Mouse (Mus musculus) limb, embryonic 13.5 days (tissue): ENCODE data around the gene Trim60. TPM values are rescaled to one million over a fixed set of nuclear protein-coding genes. Genes with fewer than 3 reads are reported as not detected.

ENCODE experiments used
- ATAC-seq: fragments of 200-750 bp; cut with Nextera tagmentation; 2 replicates; pipeline ENCODE4 v1.8.0; 2017; ENCODE audit warnings: low read depth, moderate number of reproducible peaks, moderate TSS enrichment; ENCODE audit not compliant: low FRiP score
- H3K27ac ChIP-seq: fragments of 300-500 bp; sonication (generic); 2 replicates; pipeline ENCODE4 v1.5.1; 2015; ENCODE audit warnings: inconsistent platforms, mild to moderate bottlenecking, moderate library complexity
- H3K27me3 ChIP-seq: fragments of 300-500 bp; sonication (generic); 2 replicates; pipeline ENCODE4 v1.6.1; 2015; ENCODE audit warnings: mild to moderate bottlenecking, inconsistent platforms
- H3K36me3 ChIP-seq: fragments of 300-500 bp; sonication (generic); 2 replicates; pipeline ENCODE4 v1.6.1; 2015; ENCODE audit warnings: inconsistent platforms, mild to moderate bottlenecking, moderate library complexity
- H3K4me1 ChIP-seq: fragments of 300-500 bp; sonication (generic); 2 replicates; pipeline ENCODE4 v1.6.1; 2015; ENCODE audit warnings: inconsistent platforms
- H3K4me2 ChIP-seq: fragments of 300-500 bp; sonication (generic); replicated peaks from 2 replicates; pipeline ENCODE4 v1.6.1; 2015; ENCODE audit warnings: inconsistent platforms, mild to moderate bottlenecking, moderate library complexity
- H3K4me3 ChIP-seq: fragments of 300-500 bp; sonication (generic); 2 replicates; pipeline ENCODE4 v1.5.1; 2015; ENCODE audit warnings: moderate library complexity, mild to moderate bottlenecking, inconsistent platforms
- H3K9ac ChIP-seq: fragments of 300-500 bp; sonication (generic); 2 replicates; pipeline ENCODE4 v1.6.1; 2015; ENCODE audit warnings: mild to moderate bottlenecking, inconsistent platforms
- H3K9me3 ChIP-seq: fragments of 300-500 bp; sonication (generic); 2 replicates; pipeline ENCODE4 v1.6.1; 2016; ENCODE audit warnings: inconsistent platforms
- WGBS: fragments of 180-500 bp; shearing (Covaris S2); methylation state at CpG from one replicate; pipeline ENCODE4 v1.1.7; 2015; 5-methylcytosine and 5-hydroxymethylcytosine counted together
- polyA plus RNA-seq: library from polyadenylated mRNA; unstranded; fragments of >200 nt; fragmentation: Nextera tagmentation; extraction: Ambion mirVana; gene quantifications from 2 replicates; pipeline ENCODE4 v1.2.1, GENCODE M21; 2015

Trim60 gene
- 0.05 and 0.11 TPM in 2 replicates for polyA plus RNA-seq

GRCm38 (mm10) chr8:65018423-65018822 is at the start of gene Trim60, which contains the start of gene Trim61:
Trim60 (minus strand) TSS chr8:65018584.
Trim61 (minus strand) TSS chr8:65018523.
- no peak for ATAC-seq
- WGBS: 85% methylated on average over 8 of the region's 8 CpGs
- 0 out of 2 replicates have a peak, but pooled peaks cover 7% of the 10 kb centered on the region for H3K9me3 ChIP-seq

DNA sequence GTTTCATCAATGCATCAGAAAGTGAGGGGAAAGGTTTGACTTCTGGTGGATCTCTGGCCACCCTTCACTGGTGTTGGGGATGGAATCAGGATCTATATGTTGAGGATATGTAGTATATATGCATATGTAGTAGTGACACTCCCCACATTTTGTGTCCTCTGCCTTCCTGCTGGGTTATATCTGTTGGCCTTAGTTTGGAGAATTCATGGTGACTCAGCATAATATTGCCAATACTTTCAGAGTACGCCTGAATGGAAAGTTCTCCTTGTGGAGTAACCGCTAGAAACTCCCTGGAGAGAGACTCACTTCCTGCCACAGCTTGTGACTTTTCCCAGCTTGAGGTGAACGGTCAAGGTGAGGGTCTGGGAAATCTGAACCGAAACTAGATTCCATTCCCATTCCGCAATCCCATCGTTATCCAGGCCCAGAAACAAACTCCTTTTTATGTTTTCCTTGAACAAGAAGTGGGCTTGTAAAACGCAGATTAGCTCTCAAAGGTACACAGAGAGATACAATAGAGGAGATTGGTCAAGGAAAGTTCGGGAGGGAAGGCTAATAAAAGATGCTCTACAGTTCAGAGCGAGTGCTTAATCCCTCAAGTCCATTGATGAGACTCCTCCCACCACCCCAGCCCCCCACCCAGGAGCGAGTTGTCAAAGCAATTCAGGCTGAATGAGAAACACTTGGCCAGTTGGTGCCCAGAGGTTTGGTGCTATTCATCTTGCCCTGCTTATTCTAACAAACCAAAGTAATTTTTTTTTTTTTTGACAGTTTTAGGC is 49.5 kb upstream of the Trim60 start:
- Histone ChIP-seq H3K36me3 (no peaks in the 10 kb centered on the region), H3K9me3 (no peaks in the 10 kb centered on the region), H3K27me3 (no peaks in the 10 kb centered on the region), H3K4me1 (peaks cover 20% of the 10 kb centered on the region; the same call in 1 of the 2 replicates), H3K4me3 (no peak overlapping the region), H3K9ac (no peak overlapping the region), H3K4me2 (no peak overlapping the region), H3K27ac (no peak overlapping the region)
- WGBS: 28% methylated on average over 10 of the region's 10 CpGs
- no peak for ATAC-seq

More at GRCm38 (mm10) chr8:65018423-65018822, at the start of gene Trim60, which contains the start of gene Trim61:
- Histone ChIP-seq H3K4me3 (no peak within 1 kb of the TSS), H3K9ac (no peak within 1 kb of the TSS), H3K27me3 (no peaks in the 10 kb centered on the region), H3K36me3 (no peaks in the 10 kb centered on the region), H3K27ac (no peak within 1 kb of the TSS), H3K4me2 (no peak within 1 kb of the TSS), H3K4me1 (no peaks in the 10 kb centered on the region)

GRCm38 (mm10) chr8:65067031-65067430 is 48.6 kb upstream of the Trim60 start:
- Histone ChIP-seq H3K27ac (no peak overlapping the region), H3K27me3 (no peaks in the 10 kb centered on the region), H3K4me1 (peaks cover 20% of the 10 kb centered on the region; the same call in 1 of the 2 replicates), H3K4me2 (no peak overlapping the region), H3K36me3 (no peaks in the 10 kb centered on the region), H3K4me3 (no peak overlapping the region), H3K9me3 (no peaks in the 10 kb centered on the region), H3K9ac (no peak overlapping the region)
- 87% methylated on average over 4 of the region's 4 CpGs for WGBS
- ATAC-seq: no peak

- Histone ChIP-seq H3K4me3 (no peak overlapping the region), H3K4me2 (no peak overlapping the region), H3K27ac (no peak overlapping the region), H3K36me3 (no peaks in the 10 kb centered on the region), H3K9me3 (no peaks in the 10 kb centered on the region), H3K27me3 (no peaks in the 10 kb centered on the region), H3K4me1 (peaks cover 20% of the 10 kb centered on the region; the same call in 1 of the 2 replicates), H3K9ac (no peak overlapping the region)
- no peak for ATAC-seq
- 97% methylated on average over 3 of the region's 3 CpGs for WGBS
These were observed 47.2 kb upstream of the Trim60 start for GRCm38 (mm10) chr8:65065622-65066021.

DNA sequence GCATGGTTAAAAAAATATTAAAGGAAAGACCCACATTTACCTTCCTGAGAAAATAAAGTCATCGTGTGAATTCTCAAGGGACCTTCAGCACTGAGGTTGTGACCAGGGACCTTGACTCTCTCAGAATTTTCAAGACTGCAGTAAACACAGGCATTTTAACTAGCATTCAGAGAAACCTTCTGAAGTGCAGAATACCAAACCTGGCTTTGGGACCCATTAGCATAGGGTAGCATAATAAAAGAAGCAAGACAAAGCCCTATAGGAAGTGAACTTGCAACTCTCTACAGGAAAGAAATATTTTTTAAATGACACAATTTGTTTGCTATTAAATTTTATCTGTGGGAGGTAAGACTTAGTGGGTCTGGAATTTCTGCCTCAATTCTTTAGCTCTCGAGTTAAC is 45.7 kb upstream of the Trim60 start:
- no peaks in the 10 kb centered on the region for H3K36me3 ChIP-seq
- H3K4me1 ChIP-seq: peaks cover 15% of the 10 kb centered on the region; the same call in 1 of the 2 replicates
- ATAC-seq: no peak
- no peaks in the 10 kb centered on the region for H3K27me3 ChIP-seq
- H3K4me2 ChIP-seq: no peak overlapping the region
- H3K9ac ChIP-seq: no peak overlapping the region
- H3K4me3 ChIP-seq: no peak overlapping the region
- H3K9me3 ChIP-seq: no peaks in the 10 kb centered on the region
- 38% methylated on average over 2 of the region's 2 CpGs for WGBS
- H3K27ac ChIP-seq: no peak overlapping the region

- 75% methylated on average over 4 of the region's 4 CpGs for WGBS
- no peak overlapping the region for H3K4me2 ChIP-seq
- no peaks in the 10 kb centered on the region for H3K9me3 ChIP-seq
- ATAC-seq: no peak
- H3K27me3 ChIP-seq: no peaks in the 10 kb centered on the region
- no peak overlapping the region for H3K4me3 ChIP-seq
- no peaks in the 10 kb centered on the region for H3K36me3 ChIP-seq
- no peak overlapping the region for H3K9ac ChIP-seq
- no peak overlapping the region for H3K27ac ChIP-seq
- H3K4me1 ChIP-seq: peaks cover 9% of the 10 kb centered on the region; the same call in 1 of the 2 replicates
These were observed 43.8 kb upstream of the Trim60 start for GRCm38 (mm10) chr8:65062195-65062594.

GRCm38 (mm10) chr8:65056722-65057121 is 38.3 kb upstream of the Trim60 start:
- ATAC-seq: no peak
- Histone ChIP-seq H3K4me1 (peaks cover 19% of the 10 kb centered on the region), H3K4me2 (no peak overlapping the region), H3K4me3 (no peak overlapping the region), H3K9me3 (no peaks in the 10 kb centered on the region), H3K27me3 (no peaks in the 10 kb centered on the region), H3K27ac (no peak overlapping the region), H3K9ac (no peak overlapping the region), H3K36me3 (no peaks in the 10 kb centered on the region)
- 86% methylated on average over 4 of the region's 4 CpGs for WGBS

DNA sequence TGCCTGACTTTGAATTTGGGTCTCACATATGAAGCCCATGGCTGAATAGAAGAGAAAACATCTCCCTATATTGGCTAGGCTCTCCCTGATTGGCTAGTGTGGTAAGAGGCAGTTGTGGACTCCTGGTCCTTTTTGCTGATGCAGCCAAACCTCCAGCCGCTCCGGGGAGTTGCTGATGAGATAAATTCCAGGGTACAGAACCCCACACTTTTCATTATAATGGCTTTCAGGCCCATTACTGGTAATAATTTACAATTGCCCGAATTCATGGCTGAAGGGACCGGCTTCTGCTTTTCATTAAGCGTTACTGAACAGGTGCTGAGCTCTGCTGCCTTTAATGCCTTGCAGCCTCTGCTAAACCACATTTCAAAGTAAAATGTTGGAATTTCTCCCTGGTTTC is 35.6 kb upstream of the Trim60 start:
- WGBS: 15% methylated on average over 5 of the region's 5 CpGs

DNA sequence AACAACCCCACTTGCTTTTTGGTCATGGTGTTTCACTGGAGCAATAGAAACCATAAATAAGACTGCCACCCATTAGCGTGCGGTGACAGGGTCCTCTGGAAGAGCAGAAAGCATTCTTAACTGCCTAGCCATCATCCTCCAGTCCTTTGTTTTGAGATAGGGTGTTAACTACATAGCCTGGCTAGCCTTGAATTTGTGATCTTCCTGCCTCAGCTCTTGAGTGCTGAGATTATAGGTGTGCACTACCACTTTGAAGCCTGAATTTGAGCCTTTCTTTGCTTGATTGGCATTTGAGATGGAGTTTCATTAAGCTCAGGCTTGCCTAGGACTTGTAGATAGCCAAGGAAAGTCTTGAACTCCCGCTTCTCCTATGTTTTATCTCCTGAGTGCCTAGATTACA is 35.2 kb upstream of the Trim60 start:
- 34% methylated on average over 3 of the region's 3 CpGs for WGBS
- no peak overlapping the region for H3K4me3 ChIP-seq
- no peaks in the 10 kb centered on the region for H3K9me3 ChIP-seq
- no peaks in the 10 kb centered on the region for H3K27me3 ChIP-seq
- H3K27ac ChIP-seq: peak overlapping the region; percentile 40
- ATAC-seq: no peak
- no peak overlapping the region for H3K4me2 ChIP-seq
- H3K4me1 ChIP-seq: peaks cover 19% of the 10 kb centered on the region
- no peaks in the 10 kb centered on the region for H3K36me3 ChIP-seq
- no peak overlapping the region for H3K9ac ChIP-seq

More for the DNA sequence above, 35.6 kb upstream of the Trim60 start:
- H3K27me3 ChIP-seq: no peaks in the 10 kb centered on the region
- peak; percentile 82 for ATAC-seq
- H3K4me1 ChIP-seq: peaks cover 19% of the 10 kb centered on the region
- peak overlapping the region; percentile 16; the same call in 1 of the 2 replicates for H3K4me2 ChIP-seq
- peak overlapping the region; percentile 40; the same call in 1 of the 2 replicates for H3K27ac ChIP-seq
- H3K9ac ChIP-seq: no peak overlapping the region
- H3K4me3 ChIP-seq: no peak overlapping the region
- no peaks in the 10 kb centered on the region for H3K36me3 ChIP-seq
- H3K9me3 ChIP-seq: no peaks in the 10 kb centered on the region

DNA sequence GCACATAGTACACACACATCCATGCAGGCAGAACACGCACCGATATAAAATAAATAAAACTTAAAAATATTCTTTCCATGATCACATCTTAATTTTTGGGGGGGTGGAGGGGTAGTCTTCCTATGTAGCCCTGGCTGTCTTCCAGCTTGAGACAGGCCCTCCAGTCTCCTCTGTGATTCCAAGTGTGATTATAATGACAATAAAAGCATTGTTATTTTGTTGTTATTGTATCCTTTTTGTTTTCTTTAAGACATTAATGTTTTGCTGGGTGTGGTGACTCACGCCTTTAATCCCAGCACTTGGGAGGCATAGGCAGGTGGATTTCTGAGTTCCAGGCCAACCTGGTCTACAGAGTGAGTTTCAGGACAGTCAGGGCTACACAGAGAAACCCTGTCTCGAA is 29.4 kb upstream of the Trim60 start:
- H3K27ac ChIP-seq: no peak overlapping the region
- 90% methylated on average over 4 of the region's 4 CpGs for WGBS

GRCm38 (mm10) chr8:65047193-65047592 is 28.8 kb upstream of the Trim60 start:
- Histone ChIP-seq H3K9me3 (no peaks in the 10 kb centered on the region), H3K27me3 (no peaks in the 10 kb centered on the region), H3K4me3 (no peak overlapping the region), H3K36me3 (no peaks in the 10 kb centered on the region), H3K4me1 (no peaks in the 10 kb centered on the region), H3K4me2 (no peak overlapping the region), H3K27ac (no peak overlapping the region), H3K9ac (no peak overlapping the region)
- 87% methylated on average over 4 of the region's 4 CpGs for WGBS
- no peak for ATAC-seq

More for the DNA sequence above, 29.4 kb upstream of the Trim60 start:
- Histone ChIP-seq H3K4me3 (no peak overlapping the region), H3K4me1 (no peaks in the 10 kb centered on the region), H3K27me3 (no peaks in the 10 kb centered on the region), H3K36me3 (no peaks in the 10 kb centered on the region), H3K9me3 (no peaks in the 10 kb centered on the region), H3K9ac (no peak overlapping the region), H3K4me2 (no peak overlapping the region)
- no peak for ATAC-seq

- peak; percentile 24; the same call in 1 of the 2 replicates for ATAC-seq
- H3K36me3 ChIP-seq: no peaks in the 10 kb centered on the region
- 62% methylated on average over 5 of the region's 5 CpGs for WGBS
These were observed 28.2 kb upstream of the Trim60 start for GRCm38 (mm10) chr8:65046565-65046964.

More at GRCm38 (mm10) chr8:65046565-65046964, 28.2 kb upstream of the Trim60 start:
- no peak overlapping the region for H3K4me3 ChIP-seq
- no peak overlapping the region for H3K4me2 ChIP-seq
- no peak overlapping the region for H3K27ac ChIP-seq
- H3K27me3 ChIP-seq: no peaks in the 10 kb centered on the region
- no peak overlapping the region for H3K9ac ChIP-seq
- no peaks in the 10 kb centered on the region for H3K4me1 ChIP-seq
- H3K9me3 ChIP-seq: no peaks in the 10 kb centered on the region
